Mouse (Mus musculus) liver, embryonic 18 days (tissue): ENCODE results near the gene Washc1. TPM values are rescaled to one million over a fixed set of nuclear protein-coding genes. Genes with fewer than 3 reads are reported as not detected.

Experiments
- polyA plus RNA-seq: library from polyadenylated mRNA; depleted of rRNA; stranded (reverse); fragments of >200 nt; gene quantifications from 2 replicates; pipeline ENCODE4 v1.2.3, GENCODE M21; 2012; rRNA removed

Washc1 gene
- 12.2 and 13.2 TPM in 2 replicates for polyA plus RNA-seq

DNA sequence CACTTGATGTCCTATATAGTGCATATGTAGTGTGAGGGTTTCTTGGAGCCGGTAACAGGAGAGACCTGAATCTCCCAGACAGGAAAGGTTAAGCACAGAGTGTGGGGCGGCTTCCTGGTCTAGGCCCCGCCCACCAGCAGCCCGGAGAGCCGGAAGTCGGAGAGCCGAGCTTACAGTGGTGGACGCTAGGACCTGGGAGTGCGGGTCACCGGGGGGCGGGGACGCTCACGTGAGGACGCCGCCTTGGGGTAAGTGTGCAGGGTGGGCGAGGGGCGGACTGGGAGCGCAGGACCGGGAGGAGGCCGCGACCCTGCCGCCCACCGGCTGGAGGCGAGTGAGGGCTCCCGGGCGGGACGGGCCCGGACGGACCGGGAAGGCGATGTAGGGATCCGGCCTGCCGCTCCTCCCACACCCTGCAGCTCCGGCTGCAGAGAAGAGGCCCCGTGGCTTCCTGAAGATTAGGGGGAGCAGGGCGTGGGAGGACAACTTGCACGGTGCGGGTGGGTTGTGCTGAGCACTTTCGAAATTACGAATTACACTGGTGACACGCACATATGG, at the start of gene Washc1:
Gene Washc1, plus strand, starts transcription at position 144 of the 558 bp plus-strand sequence.

DNA sequence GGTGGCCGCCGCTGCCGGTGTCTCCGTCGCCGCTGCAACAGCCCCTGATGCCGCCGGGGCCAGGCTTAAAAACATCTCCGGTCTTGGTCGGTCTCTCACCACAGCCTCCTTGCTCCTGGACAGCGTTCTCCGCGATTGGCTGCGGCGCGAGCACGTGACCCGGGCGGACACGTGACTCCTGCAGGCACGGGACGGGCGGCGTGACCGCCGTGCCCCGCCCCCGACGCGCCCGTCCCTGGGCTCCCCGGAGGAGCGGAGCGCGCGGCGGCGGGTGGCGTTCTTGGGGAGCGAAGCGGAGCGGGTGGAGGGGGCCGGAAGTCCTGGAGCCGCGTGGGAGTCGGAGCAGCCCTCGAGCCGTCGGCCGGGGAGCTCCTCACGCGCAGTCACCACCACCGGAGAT, 34.4 kb upstream of the Washc1 start, which contains the start of gene Ankrd12:
Gene Ankrd12, minus strand, starts transcription at position 156 of the 400 bp plus-strand sequence.

DNA sequence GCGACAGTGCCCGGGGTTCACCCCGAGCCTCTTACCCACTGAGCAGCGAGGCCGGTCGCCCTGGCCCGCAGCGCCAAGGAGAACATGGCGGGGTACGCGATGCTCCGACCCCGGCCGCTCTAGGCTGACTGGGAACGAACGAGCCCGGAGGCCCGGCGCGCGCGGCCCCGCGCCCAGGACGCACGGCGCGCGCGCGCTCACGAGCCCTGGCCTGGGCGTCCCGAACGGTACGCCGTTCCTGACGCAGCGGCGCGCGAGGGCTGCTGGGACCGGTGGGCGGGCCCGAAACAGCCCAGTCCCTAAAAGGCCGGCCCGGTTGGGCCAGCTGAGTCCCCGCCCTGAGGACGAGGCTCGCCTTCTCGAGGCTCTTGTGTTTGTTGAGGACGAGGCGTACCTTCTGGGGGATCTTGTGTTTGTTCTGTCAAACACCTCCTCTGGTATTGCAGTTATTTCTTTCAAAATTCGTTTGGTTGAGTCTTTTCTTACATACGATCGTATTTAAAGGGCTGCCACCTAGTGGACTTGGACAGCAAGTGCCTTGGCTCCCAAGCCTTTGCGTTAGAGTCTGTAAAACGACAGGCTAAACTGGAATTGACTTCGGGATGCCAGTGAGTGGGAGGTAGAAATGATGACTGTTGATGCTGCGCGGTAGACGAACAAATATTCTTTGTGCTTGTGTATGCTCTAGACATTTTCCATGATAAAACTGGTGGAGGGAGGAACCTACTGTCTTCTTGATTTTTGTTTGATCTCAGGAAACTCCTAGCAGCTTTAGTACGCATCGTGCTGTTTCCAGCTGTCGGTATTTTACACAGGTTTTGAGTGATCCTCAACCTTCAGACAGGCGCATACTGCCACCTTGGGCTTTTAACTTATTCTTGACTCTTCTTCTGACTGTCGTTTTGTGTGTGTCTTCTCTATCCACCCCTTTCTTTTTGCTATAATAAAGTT, 9.7 kb upstream of the Washc1 start, which contains the start of gene Ndufv2:
Gene Ndufv2, minus strand, starts transcription at position 180 of the 951 bp plus-strand sequence.

DNA sequence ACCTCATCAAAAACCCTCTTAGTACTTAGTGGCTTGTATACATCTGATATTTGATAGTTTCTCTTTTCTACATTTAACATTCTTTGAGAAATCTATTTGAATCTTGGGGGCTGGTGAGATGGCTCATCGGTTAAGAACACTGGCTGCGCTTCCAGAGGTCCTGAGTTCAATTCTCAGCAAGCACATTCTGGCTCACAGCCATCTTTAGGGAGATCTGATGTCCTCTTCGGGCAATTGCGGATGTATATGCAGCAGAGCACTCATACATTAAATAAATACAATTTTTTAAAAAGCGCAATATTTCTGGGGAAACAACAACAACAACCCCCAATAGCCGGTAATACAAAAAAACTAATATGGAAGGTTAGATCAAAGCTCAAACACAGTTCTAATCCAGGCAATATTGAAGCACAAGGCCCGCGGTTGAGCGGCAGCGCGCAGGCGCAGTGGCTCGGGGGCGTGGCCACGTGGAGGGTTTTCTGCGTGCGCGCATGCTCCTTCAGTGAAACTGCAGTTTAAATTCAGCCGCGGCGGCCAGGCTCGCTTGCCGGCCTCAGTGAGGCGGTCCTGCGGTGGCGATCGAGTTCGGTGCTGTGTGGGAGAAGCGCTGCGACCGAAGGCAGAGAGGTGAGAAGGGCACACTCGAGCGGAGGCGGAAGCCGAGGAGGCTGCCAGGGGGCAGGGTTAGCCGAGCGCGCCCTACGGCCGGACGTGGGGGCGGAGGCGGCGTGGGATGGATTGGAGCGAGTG, 11.9 kb downstream of the Washc1 start, which contains the start of gene Ddx11:
Gene Ddx11, plus strand, starts transcription at position 455 of the 750 bp plus-strand sequence.

Other genes with a start within 250 kb of the Washc1 start
- 11.1 and 13.8 TPM in 2 replicates for gene Ralbp1, start 225.7 kb upstream of the Washc1 start, polyA plus RNA-seq
- 12.2 and 12.8 TPM in 2 replicates for gene Twsg1, start 160.3 kb upstream of the Washc1 start, polyA plus RNA-seq
- gene Ankrd12, start 34.5 kb upstream of the Washc1 start, polyA plus RNA-seq: 2.7 and 3.2 TPM in 2 replicates
- 75.2 and 75.7 TPM in 2 replicates for gene Ndufv2, start 10.0 kb upstream of the Washc1 start, polyA plus RNA-seq
- 3.8 and 4.6 TPM in 2 replicates for gene Ddx11, start 12.0 kb downstream of the Washc1 start, polyA plus RNA-seq